Mouse (Mus musculus): ENCODE data around the gene Zc2hc1b.

Zc2hc1b gene

DNA sequence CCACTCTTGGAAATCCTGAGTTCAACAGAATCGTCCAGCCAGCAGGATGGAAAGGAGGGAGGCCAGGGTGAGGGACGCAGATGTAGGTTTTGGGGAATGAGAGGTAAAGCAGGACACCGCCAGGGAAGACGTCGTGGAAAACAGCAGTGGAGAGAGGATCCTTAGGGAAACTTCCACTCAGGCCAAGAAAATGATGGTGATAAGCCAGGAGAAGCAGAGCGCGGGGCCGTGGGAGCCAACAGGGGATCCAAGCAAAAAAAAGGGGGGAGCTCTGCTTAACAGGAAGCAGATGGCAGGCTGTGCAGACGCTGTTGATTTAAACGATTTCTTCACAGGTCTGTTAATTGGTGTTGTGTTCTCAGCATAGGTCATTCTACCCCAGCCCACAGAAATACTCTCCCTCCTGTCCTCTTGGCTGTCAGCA lies 5.0 kb downstream of the Zc2hc1b start:
- no peak for DNase-seq (ENCODE audit: low read depth, low spot score)

GRCm38 (mm10) chr10:13171461-13171860 lies 6.4 kb downstream of the Zc2hc1b start:
- no peak for DNase-seq (ENCODE audit: low read depth, low spot score)

- no peak for DNase-seq (ENCODE audit: low read depth, low spot score)
Observed at GRCm38 (mm10) chr10:13170739-13171448, 6.9 kb downstream of the Zc2hc1b start.

GRCm38 (mm10) chr10:13168461-13168860 lies 9.4 kb downstream of the Zc2hc1b start:
- no peak for DNase-seq (ENCODE audit: low read depth, low spot score)

GRCm38 (mm10) chr10:13162031-13162430 lies 15.8 kb downstream of the Zc2hc1b start:
- DNase-seq (ENCODE audit: low read depth, low spot score) = no peak

GRCm38 (mm10) chr10:13160913-13161312 lies 16.9 kb downstream of the Zc2hc1b start:
- DNase-seq (ENCODE audit: low read depth, low spot score) = no peak

DNA sequence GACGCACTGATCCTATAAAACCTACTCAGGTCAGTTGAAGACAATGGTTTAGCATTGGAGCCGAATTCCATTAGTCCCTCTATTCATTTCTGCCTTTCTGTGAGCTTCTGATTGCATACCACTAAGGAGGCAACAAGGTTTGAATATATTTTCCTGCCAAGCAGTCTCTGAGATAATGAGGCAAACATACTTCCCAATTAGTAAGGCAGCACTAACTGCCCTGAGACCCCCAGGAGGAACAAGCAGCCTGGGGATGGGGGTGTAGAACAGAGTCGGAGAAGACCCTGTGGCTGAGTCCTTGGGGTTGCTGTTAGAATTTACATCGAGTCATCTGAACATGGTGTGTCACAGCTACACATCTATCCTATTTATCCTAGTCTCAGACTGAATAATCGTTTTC lies 22.4 kb downstream of the Zc2hc1b start:
- DNase-seq (ENCODE audit: low read depth, low spot score) = no peak

- DNase-seq (ENCODE audit: low read depth, low spot score) = no peak
Observed at GRCm38 (mm10) chr10:13152811-13153364, 24.9 kb downstream of the Zc2hc1b start.

DNA sequence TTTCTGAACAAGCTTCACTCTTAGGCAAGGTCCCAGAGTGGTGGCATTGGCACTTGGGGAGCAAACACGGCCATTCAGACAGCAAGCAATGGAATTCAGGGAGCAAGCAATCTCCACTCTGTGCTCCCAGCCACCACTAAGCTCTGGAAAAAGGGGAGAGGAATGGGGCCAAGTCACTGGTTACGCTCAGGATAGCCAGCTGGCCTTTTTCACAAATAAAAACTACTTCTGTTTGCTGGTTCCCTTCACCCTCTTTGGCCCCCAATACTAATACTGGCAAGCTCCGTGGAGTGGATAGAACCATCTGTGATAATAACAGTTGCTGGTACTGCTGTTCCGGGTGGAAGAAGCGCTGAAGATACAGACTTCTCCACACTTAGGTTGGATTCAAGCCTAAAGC lies 26.5 kb downstream of the Zc2hc1b start:
- DNase-seq (ENCODE audit: low read depth, low spot score) = no peak

DNA sequence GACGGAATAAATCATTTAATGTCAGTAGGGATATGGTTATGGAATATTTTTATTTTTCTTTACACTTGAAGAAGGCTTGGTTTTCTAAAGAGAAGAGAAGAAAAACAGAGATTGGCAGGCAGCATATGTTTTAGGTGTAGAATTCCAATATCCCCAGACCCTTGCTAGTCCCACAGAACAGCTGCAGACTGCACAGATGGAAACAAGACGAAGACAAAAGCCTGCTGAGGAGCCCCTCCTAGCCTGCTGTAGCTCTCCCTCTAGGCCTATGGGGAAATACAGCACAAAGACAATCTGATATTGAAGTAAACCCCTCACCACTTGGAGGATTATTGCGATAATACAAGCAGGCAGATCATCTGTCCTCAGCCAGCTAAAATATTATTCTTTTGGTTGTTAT lies 27.4 kb downstream of the Zc2hc1b start:
- DNase-seq (ENCODE audit: low read depth, low spot score) = no peak

DNA sequence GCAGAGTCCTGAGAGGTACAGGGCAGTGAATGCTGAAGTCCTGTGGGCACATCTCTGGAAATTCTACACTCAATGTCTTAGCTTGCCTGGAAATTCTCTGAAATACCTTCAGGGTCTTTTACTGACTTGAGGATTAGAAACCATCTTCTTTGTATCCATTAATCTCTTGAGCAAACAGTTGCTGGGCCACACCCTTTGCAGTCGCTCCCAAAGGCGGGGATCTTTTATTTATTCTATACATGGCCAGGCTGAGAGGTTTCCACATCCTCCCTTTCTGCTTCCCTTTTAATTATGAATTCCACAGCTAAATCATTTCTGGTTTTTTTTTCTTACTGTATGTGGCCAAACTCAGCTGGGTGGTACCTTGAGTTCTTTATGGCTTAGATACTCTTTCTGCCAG lies 37.4 kb downstream of the Zc2hc1b start:
- DNase-seq (ENCODE audit: low read depth, low spot score) = no peak

- DNase-seq (ENCODE audit: low read depth, low spot score) = no peak
Observed at GRCm38 (mm10) chr10:13137906-13138305, 39.9 kb downstream of the Zc2hc1b start.

DNA sequence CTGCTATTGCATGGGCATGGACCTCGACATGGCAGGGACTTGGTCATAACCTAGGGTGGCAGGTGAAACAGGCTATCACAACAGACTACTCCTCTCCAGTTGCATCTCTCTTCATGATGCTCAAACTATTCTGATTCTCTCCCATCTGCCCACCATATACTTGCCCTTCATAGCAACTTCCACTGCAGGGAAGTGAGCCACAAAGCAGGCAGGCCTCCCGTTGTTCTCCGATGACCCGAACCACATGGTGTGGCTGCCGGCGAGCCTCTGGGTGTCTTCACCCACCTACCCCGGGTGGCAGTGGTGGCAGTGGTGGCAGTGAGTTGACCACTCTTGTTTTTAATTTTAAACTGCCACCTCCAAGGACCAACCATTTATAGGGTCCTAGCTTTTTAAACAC lies 42.1 kb downstream of the Zc2hc1b start:
- no peak for DNase-seq (ENCODE audit: low read depth, low spot score)

- DNase-seq (ENCODE audit: low read depth, low spot score) = no peak
Observed at GRCm38 (mm10) chr10:13135276-13135675, 42.5 kb downstream of the Zc2hc1b start.

DNA sequence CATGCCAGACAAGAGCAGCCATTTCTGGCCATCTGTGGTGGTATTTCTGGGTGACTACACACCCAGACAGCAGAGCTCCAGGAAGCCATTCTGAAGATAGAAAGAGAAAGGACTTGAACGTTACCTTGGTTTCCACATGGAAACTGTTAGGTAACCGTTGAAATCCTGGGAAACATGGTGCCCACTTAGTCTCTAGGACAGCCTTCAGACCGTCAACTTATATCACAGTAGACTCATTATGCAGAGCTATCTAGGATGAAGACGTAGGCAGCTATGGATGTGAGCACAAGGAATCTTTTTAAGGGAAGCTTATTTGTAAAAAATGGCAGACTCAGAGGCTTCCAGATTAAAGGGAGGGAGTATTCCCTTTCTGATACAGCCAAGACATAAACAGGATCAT lies 44.0 kb downstream of the Zc2hc1b start:
- DNase-seq (ENCODE audit: low read depth, low spot score) = no peak

- DNase-seq (ENCODE audit: low read depth, low spot score) = no peak
Observed at GRCm38 (mm10) chr10:13127946-13128345, 49.9 kb downstream of the Zc2hc1b start.

DNA sequence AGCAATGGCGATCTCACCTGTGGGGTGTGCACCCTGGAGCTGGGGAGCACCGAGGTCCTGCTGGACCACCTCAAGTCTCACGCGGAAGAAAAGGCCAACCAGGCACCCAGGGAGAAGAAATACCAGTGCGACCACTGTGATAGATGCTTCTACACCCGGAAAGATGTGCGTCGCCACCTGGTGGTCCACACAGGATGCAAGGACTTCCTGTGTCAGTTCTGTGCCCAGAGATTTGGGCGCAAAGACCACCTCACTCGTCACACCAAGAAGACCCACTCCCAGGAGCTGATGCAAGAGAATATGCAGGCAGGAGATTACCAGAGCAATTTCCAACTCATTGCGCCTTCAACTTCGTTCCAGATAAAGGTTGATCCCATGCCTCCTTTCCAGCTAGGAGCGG lies 50.5 kb downstream of the Zc2hc1b start:
- no peak for DNase-seq (ENCODE audit: low read depth, low spot score)

GRCm38 (mm10) chr10:13125811-13126210 lies 52.0 kb downstream of the Zc2hc1b start:
- no peak for DNase-seq (ENCODE audit: low read depth, low spot score)

GRCm38 (mm10) chr10:13119300-13119699 lies 58.5 kb downstream of the Zc2hc1b start:
- no peak for DNase-seq (ENCODE audit: low read depth, low spot score)

DNA sequence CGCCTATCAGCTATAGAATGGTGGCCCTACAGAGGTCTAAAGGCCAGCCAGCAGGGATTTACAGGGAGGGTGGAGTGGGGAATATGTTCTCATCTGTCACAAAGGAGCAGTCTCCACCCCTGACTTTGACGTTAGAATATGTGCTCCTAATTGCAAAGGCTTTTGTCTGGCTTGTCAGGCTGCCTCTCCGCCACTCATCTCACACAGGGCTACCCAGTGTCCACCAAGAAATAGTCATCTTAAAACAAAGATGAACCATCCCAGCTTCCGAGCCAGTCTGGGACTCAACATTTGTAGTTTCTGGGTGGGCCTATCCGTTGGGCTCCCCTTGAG lies 59.1 kb downstream of the Zc2hc1b start:
- no peak for DNase-seq (ENCODE audit: low read depth, low spot score)

- DNase-seq (ENCODE audit: low read depth, low spot score) = no peak
Observed at GRCm38 (mm10) chr10:13118024-13118769, 59.6 kb downstream of the Zc2hc1b start.

DNA sequence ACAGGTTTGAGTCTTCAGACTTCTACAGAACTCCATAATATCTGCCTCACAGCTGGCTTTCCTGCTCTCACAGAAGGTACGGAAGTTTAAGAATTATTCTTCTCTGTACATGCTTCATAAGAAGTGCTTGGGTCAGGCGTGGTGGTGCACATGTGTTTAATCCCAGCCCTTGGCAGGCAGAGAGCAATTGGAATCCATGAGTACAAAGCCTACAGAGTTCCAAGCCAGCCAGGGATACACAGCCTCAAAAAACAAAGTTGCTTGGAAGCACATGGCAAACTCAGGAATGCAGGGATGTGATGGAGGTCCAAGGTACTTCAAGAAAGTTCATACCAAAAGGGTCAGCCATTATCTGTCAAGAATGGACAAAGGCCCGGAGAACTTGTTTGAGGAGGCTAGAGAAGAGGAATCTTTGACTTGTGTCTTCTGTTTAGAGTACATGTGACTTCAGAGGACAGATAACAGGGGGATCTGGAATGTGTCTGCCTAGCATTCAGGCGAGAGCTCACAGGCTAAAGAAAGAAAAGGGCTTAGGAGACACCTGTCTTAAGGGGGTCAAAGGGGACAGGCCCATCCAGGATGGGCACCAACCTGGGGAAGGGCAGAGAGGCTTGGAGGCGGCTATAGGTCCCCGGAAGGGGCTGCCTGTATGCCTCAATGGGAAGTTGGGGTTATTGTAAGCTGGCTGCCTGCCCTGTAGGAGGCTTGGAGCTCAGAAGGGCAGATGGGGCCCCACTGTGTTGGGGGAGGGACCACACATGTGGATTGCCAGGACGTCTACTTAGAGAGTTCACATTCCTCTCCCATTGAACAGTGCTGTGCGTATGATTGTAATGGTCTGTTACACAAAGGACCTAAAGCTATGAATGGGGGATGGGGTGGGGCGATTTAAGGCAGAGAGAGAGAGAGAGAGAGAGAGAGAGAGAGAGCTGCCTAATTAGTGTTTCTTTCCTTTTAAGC lies 60.8 kb downstream of the Zc2hc1b start:
- no peak for DNase-seq (ENCODE audit: low read depth, low spot score)

Measured in WW6 (cell line).